Mouse (Mus musculus) heart, adult 2 months (tissue): ENCODE data around the gene Frmd5.
A peak's percentile ranks its signal among the peaks of the same experiment; 100 is the strongest.

ENCODE experiments used
- CTCF ChIP-seq: fragments of 200-600 bp; IDR thresholded peaks from 2 replicates; pipeline ENCODE4 v1.8.1; 2022; ENCODE audit warnings: antibody characterized with exemption, mild to moderate bottlenecking, moderate library complexity
- EP300 ChIP-seq: fragments of 200-500 bp; IDR thresholded peaks from 2 replicates; pipeline ENCODE4 v1.6.1; 2011; ENCODE audit warnings: low read depth, low read length, control low read depth; ENCODE audit not compliant: insufficient read depth
- POLR2A ChIP-seq: fragments of 200-500 bp; IDR thresholded peaks from 2 replicates; pipeline ENCODE4 v1.6.1; 2011; ENCODE audit warnings: mild to moderate bottlenecking, low read depth, low read length, control low read depth; ENCODE audit not compliant: insufficient read depth

DNA sequence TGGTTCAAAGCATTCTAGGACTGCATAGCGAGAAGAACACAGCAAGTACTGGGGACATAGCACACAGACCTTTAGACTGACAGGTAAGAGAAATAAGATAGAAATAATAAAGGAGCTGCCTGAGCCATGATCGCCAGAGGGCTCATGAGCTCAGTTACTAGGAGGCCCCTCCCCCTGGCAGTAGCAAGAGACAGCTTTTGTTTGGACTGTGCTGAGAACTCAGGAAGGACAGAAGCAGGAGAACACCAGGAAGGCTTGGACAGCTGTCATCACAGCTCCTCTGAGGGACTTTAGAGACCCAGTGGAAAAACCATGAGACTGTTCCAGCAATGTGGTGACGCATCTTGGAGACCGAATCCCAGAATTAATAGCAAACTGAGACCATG is 218.6 kb downstream of the Frmd5 start:
- peak; percentile 50 for TF ChIP-seq CTCF
- 0 out of 2 replicates have a peak, but pooled peaks have one; percentile 51 for TF ChIP-seq EP300
- no peak for TF ChIP-seq POLR2A
